Mouse (Mus musculus) liver, adult 2 months (tissue): ENCODE results near the gene Yjefn3.

Experiments used
- CTCF ChIP-seq: fragments of 200-500 bp; IDR thresholded peaks from 2 replicates; pipeline ENCODE4 v1.5.1; 2011; ENCODE audit warnings: low read depth, low read length, control low read depth
- POLR2A ChIP-seq: fragments of 200-500 bp; IDR thresholded peaks from 2 replicates; pipeline ENCODE4 v1.6.1; 2011; ENCODE audit warnings: low read length, control low read depth; ENCODE audit not compliant: insufficient read depth; ENCODE audit errors: extremely low read depth

DNA sequence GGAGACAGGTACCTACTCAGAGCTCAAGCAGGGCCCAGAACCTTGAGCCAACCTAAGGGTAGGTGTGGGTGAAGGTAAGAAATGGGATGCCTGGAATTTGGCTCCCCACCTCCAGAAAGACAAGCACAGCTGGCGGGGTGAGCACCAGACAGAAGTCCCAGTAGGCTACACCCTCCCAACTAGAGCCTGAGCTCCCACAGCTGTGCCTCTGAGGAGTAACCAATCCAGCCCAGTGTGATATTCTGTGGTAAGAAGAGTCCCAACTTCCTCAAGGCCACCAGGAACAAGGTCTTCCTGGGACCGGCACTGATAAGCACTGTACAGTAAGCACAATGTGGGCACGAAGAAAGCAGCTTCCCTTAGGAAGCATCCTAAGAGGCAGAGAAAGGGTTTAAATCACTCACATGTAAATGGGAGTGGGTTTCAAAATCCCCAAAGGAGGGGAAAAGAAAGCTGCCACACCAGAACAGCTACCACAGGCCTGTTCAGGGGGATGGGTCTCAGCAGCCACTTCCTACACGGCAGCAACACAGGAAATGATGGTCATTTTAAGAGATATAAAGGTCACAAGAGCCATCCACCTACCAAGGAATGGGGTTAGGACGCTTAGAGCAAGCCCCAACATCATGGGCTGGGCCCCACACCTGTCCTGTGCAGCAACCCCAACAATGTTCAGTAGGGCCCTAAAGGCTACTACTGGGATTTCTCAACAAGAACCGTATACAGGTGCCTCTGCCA, 35.9 kb upstream of the Yjefn3 start:
- TF ChIP-seq CTCF (no peak), POLR2A (no peak)
